Comparison of ENCODE assay signal across 21 mouse cellular contexts in the genomic region with DNA sequence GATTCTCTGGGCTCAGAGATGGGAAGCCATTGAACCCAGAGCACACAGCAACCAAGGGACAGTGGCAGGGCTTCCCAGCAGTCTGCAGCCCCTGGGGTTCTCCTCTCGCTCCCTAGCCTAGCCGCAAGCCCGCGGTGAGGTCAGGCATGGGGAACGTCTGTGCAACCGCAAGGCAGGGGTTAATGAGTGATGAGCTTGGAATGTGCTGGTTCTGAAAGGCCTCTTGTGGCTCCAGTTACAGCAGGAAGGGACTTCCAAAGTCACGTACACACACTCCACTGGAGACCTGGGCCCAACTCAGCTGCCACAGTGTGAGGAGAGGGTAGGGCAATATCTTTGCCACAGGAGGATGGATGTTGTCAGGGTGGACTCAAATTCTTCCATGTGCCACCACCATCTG. TPM values are rescaled to one million over a fixed set of nuclear protein-coding genes. Genes with fewer than 3 reads are reported as not detected.
A peak's percentile ranks its signal among the peaks of the same experiment; 100 is the strongest.
DNase-seq lines count a peak whose midpoint lies in the region; ATAC-seq and TF ChIP-seq lines count a peak whose summit lies in the region.
"Had no signal": no experiment of that assay in that cellular context is flagged by ENCODE, and none has a peak within 500 bp of the region (broad histone marks: within the 10 kb centered on the region; RNA-seq: fewer than 3 reads in every experiment).

No protein-coding gene starts in this region.

- H3K4me2 ChIP-seq in kidney, embryonic 14.5 days (replicated peaks; ENCODE audit: low read depth, low read length): no peak overlapping the region
- no peak overlapping the region for H3K4me2 ChIP-seq in embryonic facial prominence, embryonic 13.5 days
- no peak overlapping the region for H3K4me2 ChIP-seq in kidney, postnatal 0 days (ENCODE audit: low read length)
- H3K4me2 ChIP-seq: liver, embryonic 15.5 days had no signal

- no peak overlapping the region for H3K27ac ChIP-seq in kidney, adult 2 months (ENCODE audit: insufficient read depth, low read depth, low read length)
- H3K27ac ChIP-seq in kidney, embryonic 14.5 days (ENCODE audit: low read depth, low read length): no peak overlapping the region
- no peak overlapping the region for H3K27ac ChIP-seq in embryonic facial prominence, embryonic 13.5 days
- H3K27ac ChIP-seq in kidney, postnatal 0 days: no peak overlapping the region
- H3K27ac ChIP-seq: liver, embryonic 15.5 days; macrophage; midbrain, embryonic 10.5 days had no signal

- intact Hi-C loops in heart, postnatal 10 days (cut with DNase I): no loop called here

- 0 out of 2 replicates have a peak, but pooled peaks cover 10% of the 10 kb centered on the region for H3K4me1 ChIP-seq in kidney, adult 2 months (ENCODE audit: control insufficient read depth, insufficient read depth, low read length)
- no peaks in the 10 kb centered on the region; the same call in 1 of the 2 replicates for H3K4me1 ChIP-seq in kidney, embryonic 14.5 days (ENCODE audit: control insufficient read depth, insufficient read depth, low read length)
- H3K4me1 ChIP-seq in embryonic facial prominence, embryonic 13.5 days: peaks cover 17% of the 10 kb centered on the region
- H3K4me1 ChIP-seq in kidney, postnatal 0 days (replicated peaks; ENCODE audit: insufficient read depth, low read length): peaks cover 16% of the 10 kb centered on the region

- DNase-seq in kidney, adult 2 months: peak; percentile 74
- DNase-seq in kidney, postnatal 0 days (ENCODE audit: low spot score): no peak
- no peak for DNase-seq in heart, postnatal 10 days
- no peak for DNase-seq in retina, postnatal 1 day
- DNase-seq in gastrocnemius, adult 8-10 months (ENCODE audit: low spot score in 2 of 2): no peak
- DNase-seq: adrenal gland, postnatal 14 days; cerebellum, postnatal 36 days; gastrocnemius, postnatal 25 days; thymus, postnatal 14 days had no signal

- H3K79me3 ChIP-seq in C2C12 (ENCODE audit: low read depth): peaks cover 20% of the 10 kb centered on the region

- no peak for ATAC-seq in kidney, embryonic 14.5 days (ENCODE audit: low FRiP score, low TSS enrichment)
- no peak for ATAC-seq in embryonic facial prominence, embryonic 13.5 days (ENCODE audit: insufficient number of reproducible peaks, insufficient read depth, low FRiP score, low TSS enrichment, low read depth)
- peak; percentile 19; the same call in 1 of the 2 replicates for ATAC-seq in kidney, postnatal 0 days (replicated peaks; ENCODE audit: low FRiP score, low read depth)
- ATAC-seq: forebrain, embryonic 14.5 days had no signal

- 14% methylated on average over 7 of the region's 7 CpGs for WGBS in kidney, adult 2 months
- 31% methylated on average over 7 of the region's 7 CpGs for WGBS in kidney, embryonic 14.5 days
- WGBS in embryonic facial prominence, embryonic 13.5 days: 25% methylated on average over 7 of the region's 7 CpGs
- WGBS in kidney, postnatal 0 days: 7% methylated on average over 7 of the region's 7 CpGs

- peaks cover 36% of the 10 kb centered on the region for H3K79me2 ChIP-seq in C2C12 (ENCODE audit: control insufficient read depth, insufficient read depth)

- peak overlapping the region; percentile 1 for H3ac ChIP-seq in C2C12 (ENCODE audit: control insufficient read depth, insufficient read length, low read depth)

- no peak for TF ChIP-seq CTCF in kidney, adult 2 months (conservative IDR thresholded peaks at IDR 0.05; ENCODE audit: insufficient read depth, insufficient read length, low read depth, low read length)
- TF ChIP-seq CTCF in C2C12 (IDR thresholded peaks at IDR 0.05; ENCODE audit: control insufficient read depth, insufficient read depth, insufficient read length): no peak
- TF ChIP-seq CTCF in kidney, postnatal 0 days (IDR thresholded peaks at IDR 0.05; ENCODE audit: low read depth): no peak

- H3K9ac ChIP-seq in kidney, embryonic 14.5 days (ENCODE audit: low read depth, low read length): no peak overlapping the region
- H3K9ac ChIP-seq in embryonic facial prominence, embryonic 13.5 days: peak overlapping the region; percentile 36; the same call in 1 of the 2 replicates
- 0 out of 2 replicates have a peak overlapping the region, but pooled peaks have one; percentile 4 for H3K9ac ChIP-seq in kidney, postnatal 0 days (ENCODE audit: low read depth, low read length)
- H3K9ac ChIP-seq: liver, embryonic 15.5 days had no signal

- H3K9me3 ChIP-seq in kidney, embryonic 14.5 days (ENCODE audit: control insufficient read depth, low read length): no peaks in the 10 kb centered on the region; the same call in 1 of the 2 replicates
- H3K9me3 ChIP-seq in embryonic facial prominence, embryonic 13.5 days: no peaks in the 10 kb centered on the region
- H3K9me3 ChIP-seq in kidney, postnatal 0 days (replicated peaks; ENCODE audit: low read length): no peaks in the 10 kb centered on the region
- H3K9me3 ChIP-seq: liver, embryonic 15.5 days had no signal

- no peak overlapping the region for H3K4me3 ChIP-seq in kidney, adult 2 months (ENCODE audit: insufficient read depth, low read depth, low read length)
- H3K4me3 ChIP-seq in kidney, embryonic 14.5 days (ENCODE audit: low read length): no peak overlapping the region
- no peak overlapping the region for H3K4me3 ChIP-seq in C2C12 (ENCODE audit: insufficient read depth, poor library complexity, severe bottlenecking)
- no peak overlapping the region for H3K4me3 ChIP-seq in embryonic facial prominence, embryonic 13.5 days
- no peak overlapping the region for H3K4me3 ChIP-seq in kidney, postnatal 0 days (replicated peaks; ENCODE audit: low read depth, low read length)
- H3K4me3 ChIP-seq: erythroblast, embryonic 14.5 days; liver, embryonic 15.5 days; midbrain, embryonic 10.5 days had no signal

- no peak for TF ChIP-seq POLR2A in kidney, adult 2 months (IDR thresholded peaks at IDR 0.05; ENCODE audit: low read depth, low read length)

- no peaks in the 10 kb centered on the region for H3K36me3 ChIP-seq in kidney, adult 2 months (ENCODE audit: control insufficient read depth, insufficient read depth, low read length)
- no peaks in the 10 kb centered on the region for H3K36me3 ChIP-seq in kidney, embryonic 14.5 days (ENCODE audit: control insufficient read depth, insufficient read depth, low read length)
- peaks cover 9% of the 10 kb centered on the region for H3K36me3 ChIP-seq in C2C12 (ENCODE audit: control insufficient read depth, insufficient read depth)
- H3K36me3 ChIP-seq in embryonic facial prominence, embryonic 13.5 days: no peaks in the 10 kb centered on the region
- no peaks in the 10 kb centered on the region for H3K36me3 ChIP-seq in kidney, postnatal 0 days (ENCODE audit: insufficient read depth, low read length)
- H3K36me3 ChIP-seq: liver, embryonic 15.5 days; midbrain, embryonic 10.5 days had no signal

- peaks cover 4% of the 10 kb centered on the region for H3K27me3 ChIP-seq in kidney, adult 2 months (replicated peaks; ENCODE audit: control insufficient read depth, insufficient read depth, low read length)
- peaks cover 30% of the 10 kb centered on the region for H3K27me3 ChIP-seq in kidney, embryonic 14.5 days (ENCODE audit: control insufficient read depth, insufficient read depth, low read length)
- H3K27me3 ChIP-seq in C2C12 (ENCODE audit: control insufficient read depth, insufficient read depth, insufficient read length): no peaks in the 10 kb centered on the region
- H3K27me3 ChIP-seq in embryonic facial prominence, embryonic 13.5 days: peaks cover 46% of the 10 kb centered on the region
- peaks cover 8% of the 10 kb centered on the region; the same call in 1 of the 2 replicates for H3K27me3 ChIP-seq in kidney, postnatal 0 days (ENCODE audit: insufficient read depth, low read length)

RNA-seq across cellular contexts. Expression of gene Fosl1, which starts 2.4 kb away (rescaled TPM):
- polyA plus RNA-seq in kidney, adult 2 months (2012; rRNA removed): 0.07 and 0.27 TPM in 2 replicates
- polyA plus RNA-seq in kidney, embryonic 14.5 days (2014; fragmentation: Nextera tagmentation; extraction: Ambion mirVana): not detected in 2 replicates
- polyA plus RNA-seq in C2C12 (2012; fragmentation: generic; extraction: Trizol): 146 TPM
- not detected in 2 replicates for polyA plus RNA-seq in embryonic facial prominence, embryonic 13.5 days (2015; fragmentation: Nextera tagmentation; extraction: Ambion mirVana)
- polyA plus RNA-seq in kidney, postnatal 0 days (2015; fragmentation: Nextera tagmentation; extraction: Ambion mirVana): 0.32 TPM in 1 of 2 replicates, not detected in the other
- not detected for total RNA-seq in heart, postnatal 10 days (2021)
- not detected for total RNA-seq in gastrocnemius, adult 8-10 months (2022)
- total RNA-seq: gastrocnemius, postnatal 25 days; layer of hippocampus, postnatal 25 days; left cerebral cortex, postnatal 10 days had no signal
- polyA plus RNA-seq: forebrain, embryonic 14.5 days; hindbrain, embryonic 11.5 days; liver, embryonic 15.5 days; macrophage; midbrain, embryonic 10.5 days; midbrain, postnatal 0 days had no signal

RNA-seq across cellular contexts. Expression of gene Ccdc85b, which starts 12.7 kb away (rescaled TPM):
- polyA plus RNA-seq in kidney, adult 2 months (2012; rRNA removed): 5.0 and 5.8 TPM in 2 replicates
- 8.5 and 11.3 TPM in 2 replicates for polyA plus RNA-seq in kidney, embryonic 14.5 days (2014; fragmentation: Nextera tagmentation; extraction: Ambion mirVana)
- polyA plus RNA-seq in C2C12 (2012; fragmentation: generic; extraction: Trizol): 30.5 TPM
- 6.8 TPM in 2 replicates for polyA plus RNA-seq in embryonic facial prominence, embryonic 13.5 days (2015; fragmentation: Nextera tagmentation; extraction: Ambion mirVana)
- polyA plus RNA-seq in kidney, postnatal 0 days (2015; fragmentation: Nextera tagmentation; extraction: Ambion mirVana): 12.2 and 15.6 TPM in 2 replicates
- total RNA-seq in heart, postnatal 10 days (2021): 10 to 100 TPM; 12.5 to 14.5 TPM
- total RNA-seq in gastrocnemius, adult 8-10 months (2022): 1 to 10 TPM; 5.5 to 8.1 (median 6.3) TPM

RNA-seq across cellular contexts. Expression of gene Fibp, which starts 15.5 kb away (rescaled TPM):
- 99.5 and 117 TPM in 2 replicates for polyA plus RNA-seq in kidney, adult 2 months (2012; rRNA removed)
- 122 and 125 TPM in 2 replicates for polyA plus RNA-seq in kidney, embryonic 14.5 days (2014; fragmentation: Nextera tagmentation; extraction: Ambion mirVana)
- 83.7 TPM for polyA plus RNA-seq in C2C12 (2012; fragmentation: generic; extraction: Trizol)
- polyA plus RNA-seq in embryonic facial prominence, embryonic 13.5 days (2015; fragmentation: Nextera tagmentation; extraction: Ambion mirVana): 138 and 144 TPM in 2 replicates
- polyA plus RNA-seq in kidney, postnatal 0 days (2015; fragmentation: Nextera tagmentation; extraction: Ambion mirVana): 141 and 150 TPM in 2 replicates
- 10 to 100 TPM; 90.2 to 91.5 TPM for total RNA-seq in heart, postnatal 10 days (2021)
- total RNA-seq in gastrocnemius, adult 8-10 months (2022): 10 to 100 TPM; 29.2 to 35.1 (median 32.8) TPM

RNA-seq across cellular contexts. Expression of gene AI837181, which starts 20.0 kb away (rescaled TPM):
- polyA plus RNA-seq in kidney, adult 2 months (2012; rRNA removed): 71.4 and 78.4 TPM in 2 replicates
- 39.0 and 40.8 TPM in 2 replicates for polyA plus RNA-seq in kidney, embryonic 14.5 days (2014; fragmentation: Nextera tagmentation; extraction: Ambion mirVana)
- 90.3 TPM for polyA plus RNA-seq in C2C12 (2012; fragmentation: generic; extraction: Trizol)
- 67.3 and 67.7 TPM in 2 replicates for polyA plus RNA-seq in embryonic facial prominence, embryonic 13.5 days (2015; fragmentation: Nextera tagmentation; extraction: Ambion mirVana)
- 55.7 and 55.8 TPM in 2 replicates for polyA plus RNA-seq in kidney, postnatal 0 days (2015; fragmentation: Nextera tagmentation; extraction: Ambion mirVana)
- 10 to 100 TPM; 40.3 to 43.8 TPM for total RNA-seq in heart, postnatal 10 days (2021)
- 10 to 100 TPM; 33.7 to 38.3 (median 35.8) TPM for total RNA-seq in gastrocnemius, adult 8-10 months (2022)

RNA-seq across cellular contexts. Expression of gene Drap1, which starts 20.2 kb away (rescaled TPM):
- 124 and 150 TPM in 2 replicates for polyA plus RNA-seq in kidney, adult 2 months (2012; rRNA removed)
- polyA plus RNA-seq in kidney, embryonic 14.5 days (2014; fragmentation: Nextera tagmentation; extraction: Ambion mirVana): 191 and 248 TPM in 2 replicates
- polyA plus RNA-seq in C2C12 (2012; fragmentation: generic; extraction: Trizol): 428 TPM
- polyA plus RNA-seq in embryonic facial prominence, embryonic 13.5 days (2015; fragmentation: Nextera tagmentation; extraction: Ambion mirVana): 278 and 306 TPM in 2 replicates
- 237 and 246 TPM in 2 replicates for polyA plus RNA-seq in kidney, postnatal 0 days (2015; fragmentation: Nextera tagmentation; extraction: Ambion mirVana)
- 100 to 1,000 TPM; 240 to 260 TPM for total RNA-seq in heart, postnatal 10 days (2021)
- 100 to 1,000 TPM; 727 to 752 (median 743) TPM for total RNA-seq in gastrocnemius, adult 8-10 months (2022)

Comparison
In these comparisons a context has a peak if more than half of its experiments do, and no peak if none do; other contexts are left out.
1. RNA of gene Fosl1, which starts 2.4 kb away (polyA plus RNA-seq): 146 TPM in C2C12 (single experiment); not detected in kidney, embryonic 14.5 days, 0.07 to 0.27 TPM in kidney, adult 2 months, not detected in embryonic facial prominence, embryonic 13.5 days and 0.32 TPM in kidney, postnatal 0 days; every median in the first group is over 100 times any median in the second.